Mouse (Mus musculus) midbrain, embryonic 12.5 days (tissue): ENCODE measurements at regions not wholly inside any gene's neighbourhood (a gene's known extent, or its start where the extent isn't known, plus 50 kb on each side); places are given as distances from the start of the nearest gene placed in this dataset.

Experiments
- ATAC-seq: fragments of 200-750 bp; cut with Nextera tagmentation; 2 replicates; pipeline ENCODE4 v1.8.0; 2017; ENCODE audit warnings: low read depth, moderate TSS enrichment, moderate library complexity; ENCODE audit not compliant: low FRiP score
- H3K27ac ChIP-seq: fragments of 300-500 bp; sonication (generic); replicated peaks from 2 replicates; pipeline ENCODE4 v1.5.1; 2016; ENCODE audit warnings: mild to moderate bottlenecking
- H3K27me3 ChIP-seq: fragments of 300-500 bp; sonication (generic); 2 replicates; pipeline ENCODE4 v1.6.1; 2016; ENCODE audit warnings: mild to moderate bottlenecking
- H3K36me3 ChIP-seq: fragments of 300-500 bp; sonication (generic); 2 replicates; pipeline ENCODE4 v1.6.1; 2016
- H3K4me1 ChIP-seq: fragments of 300-500 bp; sonication (generic); 2 replicates; pipeline ENCODE4 v1.6.1; 2016
- H3K4me2 ChIP-seq: fragments of 300-500 bp; sonication (generic); replicated peaks from 2 replicates; pipeline ENCODE4 v1.6.1; 2016; ENCODE audit warnings: mild to moderate bottlenecking, moderate library complexity
- H3K4me3 ChIP-seq: fragments of 300-500 bp; sonication (generic); 2 replicates; pipeline ENCODE4 v1.5.1; 2016; ENCODE audit warnings: mild to moderate bottlenecking
- H3K9ac ChIP-seq: fragments of 300-500 bp; sonication (generic); replicated peaks from 2 replicates; pipeline ENCODE4 v1.6.1; 2016; ENCODE audit warnings: mild to moderate bottlenecking, moderate library complexity
- H3K9me3 ChIP-seq: fragments of 300-500 bp; sonication (generic); 2 replicates; pipeline ENCODE4 v1.6.1; 2016; ENCODE audit warnings: mild to moderate bottlenecking
- WGBS: fragments of 180-500 bp; shearing (Covaris S2); methylation state at CpG from one replicate; pipeline ENCODE4 v1.1.7; 2016; 5-methylcytosine and 5-hydroxymethylcytosine counted together

DNA sequence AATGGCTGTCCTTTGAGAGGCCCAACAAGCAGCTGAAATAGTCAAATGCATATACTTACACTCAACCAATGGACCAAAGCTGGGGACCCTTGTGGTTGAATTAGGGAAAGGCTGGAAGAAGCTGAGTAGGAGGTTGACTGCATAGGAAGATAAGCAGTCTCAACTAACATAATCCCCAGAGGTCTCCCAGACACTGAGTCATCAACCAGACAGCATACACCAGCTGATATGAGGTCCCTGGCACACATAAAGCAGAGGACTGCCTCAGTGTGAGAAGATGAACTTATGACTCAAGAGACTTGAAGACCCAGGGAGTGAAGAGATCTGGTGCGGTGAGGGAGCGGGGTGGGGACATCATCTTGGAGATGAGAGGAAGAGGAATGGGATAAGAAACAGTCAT, 863.8 kb downstream of the Nap1l3 start:
- ATAC-seq, result no peak
- Histone ChIP-seq H3K36me3 (no peaks in the 10 kb centered on the region), H3K27me3 (no peaks in the 10 kb centered on the region), H3K4me3 (no peak overlapping the region), H3K4me2 (no peak overlapping the region), H3K27ac (no peak overlapping the region), H3K4me1 (no peaks in the 10 kb centered on the region), H3K9me3 (no peaks in the 10 kb centered on the region), H3K9ac (no peak overlapping the region)
- WGBS, result 100% methylated on average over 2 of the region's 2 CpGs

DNA sequence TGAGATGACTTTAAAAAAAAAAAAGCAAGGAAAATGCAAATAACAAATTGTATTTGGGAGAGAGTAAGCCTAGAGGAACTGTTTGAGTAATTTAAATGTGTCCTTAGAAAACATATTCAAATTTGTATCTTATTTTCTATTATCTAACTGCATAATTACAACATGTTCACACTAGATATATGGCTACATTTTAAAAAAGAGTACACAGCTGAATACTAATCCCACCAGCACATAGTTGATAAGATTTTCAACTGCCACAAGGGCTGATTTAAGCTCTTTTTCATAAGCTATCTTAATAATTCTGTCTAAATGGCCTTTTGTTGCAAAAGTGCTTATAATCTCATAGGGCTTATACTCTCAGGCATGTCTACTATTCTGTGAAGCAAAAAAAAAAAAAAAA, 877.4 kb downstream of the Nap1l3 start:
- Histone ChIP-seq H3K36me3 (no peaks in the 10 kb centered on the region), H3K4me3 (no peak overlapping the region), H3K4me1 (no peaks in the 10 kb centered on the region), H3K9ac (no peak overlapping the region), H3K4me2 (no peak overlapping the region), H3K27ac (no peak overlapping the region), H3K27me3 (no peaks in the 10 kb centered on the region), H3K9me3 (no peaks in the 10 kb centered on the region)
- ATAC-seq, result no peak

GRCm38 (mm10) chrX:121497727-121498126, 899.5 kb downstream of the Nap1l3 start:
- H3K9ac ChIP-seq, result no peak overlapping the region
- no peaks in the 10 kb centered on the region for H3K36me3 ChIP-seq
- ATAC-seq, result no peak

DNA sequence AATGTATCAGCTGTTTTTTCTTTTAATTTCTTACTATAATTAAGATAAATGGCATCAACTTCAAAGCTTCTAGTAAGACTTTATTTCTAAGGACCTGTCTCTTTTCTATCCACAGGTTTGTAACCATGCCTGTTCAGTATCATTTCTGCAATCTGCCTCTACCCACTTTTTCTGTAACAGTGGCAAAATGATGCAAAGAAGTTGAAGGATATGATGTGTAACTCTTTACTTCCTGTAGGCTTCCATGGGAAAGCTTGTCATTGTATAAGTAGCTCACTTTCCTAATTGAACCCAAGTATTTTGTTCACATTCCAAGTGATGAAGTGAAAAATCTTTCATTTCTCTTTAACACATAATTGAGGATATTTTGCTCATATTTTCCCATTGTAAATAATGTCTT, 900.0 kb downstream of the Nap1l3 start:
- Histone ChIP-seq H3K36me3 (no peaks in the 10 kb centered on the region), H3K4me1 (no peaks in the 10 kb centered on the region), H3K27me3 (no peaks in the 10 kb centered on the region), H3K4me3 (no peak overlapping the region), H3K9me3 (no peaks in the 10 kb centered on the region), H3K4me2 (no peak overlapping the region), H3K9ac (no peak overlapping the region), H3K27ac (no peak overlapping the region)
- ATAC-seq, result no peak

More at GRCm38 (mm10) chrX:121497727-121498126, 899.5 kb downstream of the Nap1l3 start:
- Histone ChIP-seq H3K9me3 (no peaks in the 10 kb centered on the region), H3K4me2 (no peak overlapping the region), H3K27ac (no peak overlapping the region), H3K4me3 (no peak overlapping the region), H3K4me1 (no peaks in the 10 kb centered on the region), H3K27me3 (no peaks in the 10 kb centered on the region)
- 38% methylated on average over 2 of the region's 2 CpGs for WGBS

- 22% methylated on average over 4 of the region's 4 CpGs for WGBS
- Histone ChIP-seq H3K4me1 (no peaks in the 10 kb centered on the region), H3K4me3 (no peak overlapping the region), H3K9ac (no peak overlapping the region), H3K9me3 (no peaks in the 10 kb centered on the region), H3K4me2 (peak overlapping the region; percentile 26; the same call in 1 of the 2 replicates), H3K36me3 (no peaks in the 10 kb centered on the region), H3K27ac (no peak overlapping the region), H3K27me3 (no peaks in the 10 kb centered on the region)
- ATAC-seq, result peak; percentile 91
Measured at GRCm38 (mm10) chrX:121479402-121479989, 917.7 kb downstream of the Nap1l3 start.

- no peak overlapping the region for H3K4me2 ChIP-seq
- H3K27me3 ChIP-seq, result no peaks in the 10 kb centered on the region
- no peaks in the 10 kb centered on the region for H3K36me3 ChIP-seq
- no peak overlapping the region for H3K27ac ChIP-seq
- no peak overlapping the region for H3K4me3 ChIP-seq
- H3K9ac ChIP-seq, result no peak overlapping the region
- WGBS, result 78% methylated on average over 6 of the region's 6 CpGs
- ATAC-seq, result no peak
- H3K4me1 ChIP-seq, result no peaks in the 10 kb centered on the region
- no peaks in the 10 kb centered on the region for H3K9me3 ChIP-seq
Measured at GRCm38 (mm10) chrX:121429078-121429477, 968.1 kb downstream of the Nap1l3 start.
